Mouse (Mus musculus): ENCODE data around the gene Tbc1d12. TPM values are rescaled to one million over a fixed set of nuclear protein-coding genes. Genes with fewer than 3 reads are reported as not detected.
"Not testable (repeated sequence)": the region's sequence is repeated elsewhere in the genome, so short reads cannot be mapped to it uniquely, and the experiment has no call there.

The Tbc1d12 gene
- polyA plus RNA-seq, 1 experiment from 2014 or later: 2.0 TPM

DNA sequence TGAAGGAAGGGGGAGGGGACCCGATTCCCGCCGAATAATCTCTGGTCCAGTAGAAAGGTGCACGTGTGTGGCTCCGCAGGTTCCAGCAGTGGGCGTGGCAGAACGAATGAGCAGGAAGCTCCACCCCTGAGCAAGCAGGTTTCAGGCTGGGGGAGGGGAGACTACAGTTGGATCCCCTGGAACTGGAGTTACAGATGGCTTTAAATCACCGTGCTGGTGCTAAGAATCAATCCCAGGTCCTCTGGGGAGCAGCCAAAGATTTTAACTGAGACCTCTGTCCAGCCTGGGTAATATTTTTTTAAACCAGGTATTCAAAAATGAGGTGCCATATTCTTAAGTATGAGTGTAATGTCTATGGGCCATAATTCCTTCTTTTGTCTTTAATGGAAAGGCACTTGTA, 38.4 kb downstream of the Tbc1d12 start:
- H3K9ac ChIP-seq (ENCODE audit: low read depth, low read length); H3K4me2 ChIP-seq; H3K9me3 ChIP-seq (replicated peaks; ENCODE audit: control insufficient read depth, low read length); H3K4me3 ChIP-seq (ENCODE audit: low read depth, low read length); H3K27ac ChIP-seq (ENCODE audit: low read depth, low read length); H3K36me3 ChIP-seq (ENCODE audit: control insufficient read depth, insufficient read depth, low read length); ATAC-seq (replicated peaks; ENCODE audit: insufficient number of reproducible peaks, low FRiP score, low TSS enrichment); H3K27me3 ChIP-seq (ENCODE audit: control insufficient read depth, insufficient read depth, low read length); H3K4me1 ChIP-seq (ENCODE audit: control insufficient read depth, insufficient read depth, low read length): not testable (repeated sequence)
- WGBS (ENCODE audit: insufficient replicate concordance): 69% methylated on average over 1 of the region's 8 CpGs

DNA sequence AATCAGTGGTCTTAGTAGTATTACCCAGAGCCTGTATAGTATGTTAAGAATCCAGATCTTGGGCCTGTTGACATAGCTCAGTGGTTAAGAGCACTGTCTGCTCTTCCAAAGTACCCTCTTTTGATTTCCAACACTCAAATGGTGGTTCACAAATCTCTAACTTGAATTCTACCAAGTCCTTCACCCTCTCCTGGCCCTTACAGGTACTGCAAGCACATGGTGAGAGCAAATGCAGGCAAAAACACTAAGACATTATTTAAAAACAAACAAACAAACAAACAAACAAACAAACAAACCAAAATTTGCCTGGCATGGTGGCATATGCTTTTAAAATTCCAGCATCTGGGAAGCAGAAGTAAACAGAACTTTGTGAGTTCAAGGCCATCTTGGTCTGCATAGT, 43.9 kb downstream of the Tbc1d12 start:
- Histone ChIP-seq H3K4me2 (no peak overlapping the region), H3K4me3 (ENCODE audit: low read depth, low read length) (no peak overlapping the region), H3K9ac (ENCODE audit: low read depth, low read length) (no peak overlapping the region), H3K4me1 (ENCODE audit: control insufficient read depth, insufficient read depth, low read length) (no peaks in the 10 kb centered on the region), H3K36me3 (ENCODE audit: control insufficient read depth, insufficient read depth, low read length) (no peaks in the 10 kb centered on the region), H3K27ac (ENCODE audit: low read depth, low read length) (no peak overlapping the region), H3K9me3 (replicated peaks; ENCODE audit: control insufficient read depth, low read length) (no peaks in the 10 kb centered on the region), H3K27me3 (ENCODE audit: control insufficient read depth, insufficient read depth, low read length) (no peaks in the 10 kb centered on the region)
- ATAC-seq (replicated peaks; ENCODE audit: insufficient number of reproducible peaks, low FRiP score, low TSS enrichment): no peak

DNA sequence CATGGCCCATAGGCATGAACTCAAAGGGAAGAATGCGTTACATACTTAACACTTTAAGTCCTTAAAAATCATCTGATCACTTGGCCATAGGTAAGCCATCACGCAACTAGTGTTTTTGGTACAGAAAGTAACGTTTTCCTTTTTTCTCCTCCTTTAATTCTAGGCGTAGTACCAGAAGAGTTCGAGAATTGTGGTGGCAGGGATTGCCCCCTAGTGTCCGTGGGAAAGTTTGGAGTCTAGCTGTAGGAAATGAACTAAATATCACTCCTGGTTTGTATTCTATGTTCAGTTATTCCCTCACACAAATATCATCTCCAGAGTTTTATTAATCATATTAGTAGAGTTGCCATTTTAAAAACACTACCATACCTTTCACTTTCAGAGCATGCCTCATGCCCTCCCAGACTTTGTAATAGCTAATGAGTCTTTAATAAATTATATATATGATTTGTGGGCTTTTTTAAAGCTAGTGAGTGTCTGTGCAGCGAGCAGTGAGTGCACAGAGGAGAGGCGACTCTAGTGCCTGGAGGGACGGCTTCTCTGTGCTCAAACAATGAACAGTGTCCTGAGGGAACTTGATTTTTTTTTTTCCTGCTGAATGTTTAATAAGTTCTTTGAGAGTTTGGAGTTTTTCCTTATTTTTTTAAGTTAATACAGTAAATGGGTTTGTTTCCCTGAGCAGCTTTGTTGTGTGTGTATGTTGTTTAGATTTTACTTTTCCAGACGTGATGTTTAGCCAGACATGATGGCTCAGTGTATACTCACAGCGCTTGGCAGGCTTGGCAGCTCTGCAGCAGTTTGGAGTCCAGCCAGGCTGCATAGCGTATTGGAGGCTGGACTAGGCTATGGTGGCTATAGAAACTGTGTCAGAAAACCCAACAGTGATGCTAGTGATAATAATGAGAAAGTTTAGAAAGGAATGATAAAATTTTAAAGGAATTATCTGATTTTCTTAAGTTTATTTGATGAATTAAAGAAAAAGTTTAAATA, 65.1 kb downstream of the Tbc1d12 start:
- ATAC-seq (replicated peaks; ENCODE audit: insufficient number of reproducible peaks, low FRiP score, low TSS enrichment): no peak
- WGBS (ENCODE audit: insufficient replicate concordance): 78% methylated on average over 12 of the region's 12 CpGs

DNA sequence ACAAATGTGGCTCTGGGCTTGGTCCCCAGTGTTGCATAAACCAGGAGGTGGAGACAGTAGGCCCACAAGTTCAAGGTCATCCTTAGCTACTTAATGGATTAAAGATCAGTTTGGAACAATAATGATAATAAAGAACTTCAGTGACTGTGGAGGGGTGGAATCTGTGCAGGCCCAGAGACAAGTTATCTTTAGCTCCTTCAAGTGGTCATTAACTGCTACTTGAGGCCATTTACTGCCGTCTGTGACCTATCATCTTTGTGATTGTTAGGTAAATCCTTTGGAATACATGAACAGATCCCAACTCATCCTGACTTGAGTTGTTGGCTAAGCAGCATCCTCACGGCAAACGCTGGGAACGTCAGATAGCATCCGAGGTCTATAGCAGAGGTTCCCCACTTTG, 66.1 kb downstream of the Tbc1d12 start:
- no peak overlapping the region for H3K4me2 ChIP-seq
- H3K9me3 ChIP-seq (replicated peaks; ENCODE audit: control insufficient read depth, low read length): no peaks in the 10 kb centered on the region
- H3K36me3 ChIP-seq (ENCODE audit: control insufficient read depth, insufficient read depth, low read length): peaks cover 4% of the 10 kb centered on the region; the same call in 1 of the 2 replicates
- H3K27ac ChIP-seq (ENCODE audit: low read depth, low read length): no peak overlapping the region
- H3K4me3 ChIP-seq (ENCODE audit: low read depth, low read length): no peak overlapping the region
- H3K9ac ChIP-seq (ENCODE audit: low read depth, low read length): no peak overlapping the region
- H3K27me3 ChIP-seq (ENCODE audit: control insufficient read depth, insufficient read depth, low read length): no peaks in the 10 kb centered on the region
- H3K4me1 ChIP-seq (ENCODE audit: control insufficient read depth, insufficient read depth, low read length): no peaks in the 10 kb centered on the region
- ATAC-seq (replicated peaks; ENCODE audit: insufficient number of reproducible peaks, low FRiP score, low TSS enrichment): no peak
- WGBS (ENCODE audit: insufficient replicate concordance): 78% methylated on average over 5 of the region's 5 CpGs

More for the DNA sequence above, 65.1 kb downstream of the Tbc1d12 start:
- H3K36me3 ChIP-seq (ENCODE audit: control insufficient read depth, insufficient read depth, low read length): peaks cover 4% of the 10 kb centered on the region; the same call in 1 of the 2 replicates
- H3K9ac ChIP-seq (ENCODE audit: low read depth, low read length): no peak overlapping the region
- H3K27ac ChIP-seq (ENCODE audit: low read depth, low read length): no peak overlapping the region
- H3K27me3 ChIP-seq (ENCODE audit: control insufficient read depth, insufficient read depth, low read length): no peaks in the 10 kb centered on the region
- no peaks in the 10 kb centered on the region for H3K4me1 ChIP-seq (ENCODE audit: control insufficient read depth, insufficient read depth, low read length)
- H3K9me3 ChIP-seq (replicated peaks; ENCODE audit: control insufficient read depth, low read length): no peaks in the 10 kb centered on the region
- no peak overlapping the region for H3K4me3 ChIP-seq (ENCODE audit: low read depth, low read length)
- no peak overlapping the region for H3K4me2 ChIP-seq

DNA sequence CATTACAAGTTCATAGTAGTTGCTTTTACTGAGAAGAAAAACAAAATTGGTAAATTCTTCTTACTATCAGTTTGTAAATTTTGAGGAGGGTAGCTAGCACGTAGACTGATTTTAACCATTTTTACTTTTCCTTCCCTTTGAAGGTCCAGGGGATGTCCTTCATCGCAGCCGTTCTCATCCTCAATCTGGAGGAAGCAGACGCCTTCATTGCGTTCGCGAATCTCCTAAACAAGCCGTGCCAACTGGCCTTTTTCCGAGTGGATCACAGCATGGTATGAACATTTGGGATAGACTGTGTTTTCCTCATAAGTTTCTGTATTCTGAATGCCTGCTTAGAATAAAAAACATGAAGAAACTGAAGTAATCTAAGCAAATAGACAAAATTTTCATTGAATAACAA, 77.4 kb downstream of the Tbc1d12 start:
- no peak for ATAC-seq (replicated peaks; ENCODE audit: insufficient number of reproducible peaks, low FRiP score, low TSS enrichment)
- Histone ChIP-seq H3K4me2 (no peak overlapping the region), H3K27ac (ENCODE audit: low read depth, low read length) (no peak overlapping the region), H3K9me3 (replicated peaks; ENCODE audit: control insufficient read depth, low read length) (no peaks in the 10 kb centered on the region), H3K4me3 (ENCODE audit: low read depth, low read length) (no peak overlapping the region), H3K36me3 (ENCODE audit: control insufficient read depth, insufficient read depth, low read length) (peaks cover 2% of the 10 kb centered on the region), H3K9ac (ENCODE audit: low read depth, low read length) (no peak overlapping the region), H3K27me3 (ENCODE audit: control insufficient read depth, insufficient read depth, low read length) (no peaks in the 10 kb centered on the region), H3K4me1 (ENCODE audit: control insufficient read depth, insufficient read depth, low read length) (no peaks in the 10 kb centered on the region)
- WGBS (ENCODE audit: insufficient replicate concordance): 94% methylated on average over 9 of the region's 9 CpGs

DNA sequence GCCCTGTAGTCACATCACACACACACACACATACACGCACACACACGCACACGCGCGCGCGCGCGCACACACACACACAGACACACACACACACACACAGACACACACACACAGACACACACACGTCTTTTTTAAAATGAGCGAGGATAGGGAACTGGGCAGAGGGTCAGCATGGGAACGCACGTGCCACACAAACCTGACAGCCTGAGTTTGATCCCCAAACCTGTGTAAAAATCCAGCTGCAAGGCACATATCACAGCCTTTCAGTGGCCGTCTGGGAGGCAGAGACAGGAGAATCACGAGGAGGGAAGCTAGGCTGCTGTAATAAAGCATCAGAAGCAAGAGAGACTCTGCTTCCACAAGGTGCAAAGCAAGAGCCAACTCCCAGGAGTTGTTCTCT, 78.5 kb downstream of the Tbc1d12 start:
- 92% methylated on average over 15 of the region's 15 CpGs for WGBS (ENCODE audit: insufficient replicate concordance)

DNA sequence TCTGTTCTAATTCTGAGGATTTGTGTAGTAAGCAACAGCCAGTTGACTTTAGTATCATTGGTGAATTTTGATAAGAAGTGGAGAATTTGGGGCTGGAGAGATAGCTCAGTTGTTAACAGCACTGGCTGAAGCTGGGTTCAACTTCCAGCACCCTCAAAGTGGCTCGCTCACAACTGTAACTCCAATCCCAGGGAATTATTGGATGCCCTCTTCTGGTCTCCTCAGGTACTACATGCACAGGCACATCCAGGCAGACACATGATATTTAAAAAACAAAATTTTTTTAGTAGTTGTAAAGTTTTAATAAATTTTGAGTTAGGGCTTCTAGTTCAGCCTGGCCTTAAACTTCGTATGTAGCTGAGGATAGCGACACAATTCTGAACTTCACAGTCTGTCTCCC, 79.3 kb downstream of the Tbc1d12 start:
- Histone ChIP-seq H3K4me1 (ENCODE audit: control insufficient read depth, insufficient read depth, low read length) (no peaks in the 10 kb centered on the region), H3K27ac (ENCODE audit: low read depth, low read length) (no peak overlapping the region), H3K4me3 (ENCODE audit: low read depth, low read length) (no peak overlapping the region), H3K9me3 (replicated peaks; ENCODE audit: control insufficient read depth, low read length) (no peaks in the 10 kb centered on the region), H3K4me2 (no peak overlapping the region), H3K27me3 (ENCODE audit: control insufficient read depth, insufficient read depth, low read length) (no peaks in the 10 kb centered on the region), H3K36me3 (ENCODE audit: control insufficient read depth, insufficient read depth, low read length) (peaks cover 2% of the 10 kb centered on the region), H3K9ac (ENCODE audit: low read depth, low read length) (no peak overlapping the region)
- no peak for ATAC-seq (replicated peaks; ENCODE audit: insufficient number of reproducible peaks, low FRiP score, low TSS enrichment)
- WGBS (ENCODE audit: insufficient replicate concordance): 44% methylated on average over 3 of the region's 3 CpGs

More for the DNA sequence above, 78.5 kb downstream of the Tbc1d12 start:
- Histone ChIP-seq H3K9ac (ENCODE audit: low read depth, low read length) (no peak overlapping the region), H3K27ac (ENCODE audit: low read depth, low read length) (no peak overlapping the region), H3K27me3 (ENCODE audit: control insufficient read depth, insufficient read depth, low read length) (no peaks in the 10 kb centered on the region), H3K4me3 (ENCODE audit: low read depth, low read length) (no peak overlapping the region), H3K4me1 (ENCODE audit: control insufficient read depth, insufficient read depth, low read length) (no peaks in the 10 kb centered on the region), H3K9me3 (replicated peaks; ENCODE audit: control insufficient read depth, low read length) (no peaks in the 10 kb centered on the region), H3K36me3 (ENCODE audit: control insufficient read depth, insufficient read depth, low read length) (peaks cover 2% of the 10 kb centered on the region), H3K4me2 (no peak overlapping the region)
- no peak for ATAC-seq (replicated peaks; ENCODE audit: insufficient number of reproducible peaks, low FRiP score, low TSS enrichment)

DNA sequence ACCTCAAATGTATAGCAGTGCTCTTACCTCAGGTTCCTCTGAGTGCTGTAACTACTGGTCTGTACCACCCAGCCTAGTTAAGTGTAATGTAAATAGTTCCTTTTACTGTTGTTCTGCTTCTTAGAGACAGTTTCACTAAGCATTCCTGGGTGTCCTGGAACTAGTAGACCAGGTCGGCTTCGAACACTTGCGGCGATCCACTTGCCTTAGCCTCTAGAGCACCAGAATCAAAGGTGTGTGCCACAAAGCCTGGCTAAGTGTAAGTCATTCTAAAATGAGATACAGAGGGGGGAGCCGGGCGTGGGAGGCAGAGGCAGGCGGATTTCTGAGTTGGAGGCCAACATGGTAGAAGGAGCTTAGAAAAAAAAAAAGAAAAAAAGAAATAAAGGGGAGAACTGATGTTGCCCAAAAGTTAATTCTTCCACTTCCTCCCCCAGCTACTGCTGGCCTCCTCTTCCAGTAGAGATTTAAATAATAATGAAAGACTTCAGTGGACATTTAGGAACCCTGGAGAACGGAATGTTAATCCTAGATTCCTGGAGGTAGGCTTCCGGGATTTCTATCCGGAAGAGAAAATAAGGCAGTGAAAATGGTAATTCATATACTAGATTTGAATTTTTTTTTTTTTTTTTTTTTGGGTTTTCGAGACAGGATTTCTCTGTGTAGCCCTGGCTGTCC, 92.2 kb downstream of the Tbc1d12 start:
- WGBS (ENCODE audit: insufficient replicate concordance): 95% methylated on average over 10 of the region's 11 CpGs
- Histone ChIP-seq H3K4me3 (ENCODE audit: low read depth, low read length) (no peak overlapping the region), H3K36me3 (ENCODE audit: control insufficient read depth, insufficient read depth, low read length) (no peaks in the 10 kb centered on the region), H3K9ac (ENCODE audit: low read depth, low read length) (no peak overlapping the region), H3K4me2 (no peak overlapping the region), H3K4me1 (ENCODE audit: control insufficient read depth, insufficient read depth, low read length) (peaks cover 7% of the 10 kb centered on the region; the same call in 1 of the 2 replicates), H3K27ac (ENCODE audit: low read depth, low read length) (no peak overlapping the region), H3K9me3 (replicated peaks; ENCODE audit: control insufficient read depth, low read length) (no peaks in the 10 kb centered on the region), H3K27me3 (ENCODE audit: control insufficient read depth, insufficient read depth, low read length) (no peaks in the 10 kb centered on the region)
- ATAC-seq (replicated peaks; ENCODE audit: insufficient number of reproducible peaks, low FRiP score, low TSS enrichment): no peak

Measured in heart, embryonic 11.5 days (tissue).